Mouse (Mus musculus) urinary bladder, postnatal 25 days (tissue): ENCODE results near the gene Efna5.

Experiments used
- DNase-seq: peaks from one replicate; pipeline ENCODE4 v3.0.0; 2022; ENCODE audit warnings: low spot score

Gene Efna5

GRCm38 (mm10) chr17:62747381-62747780, 133.7 kb downstream of the Efna5 start:
- no peak for DNase-seq

GRCm38 (mm10) chr17:62746827-62747226, 134.3 kb downstream of the Efna5 start:
- no peak for DNase-seq

DNA sequence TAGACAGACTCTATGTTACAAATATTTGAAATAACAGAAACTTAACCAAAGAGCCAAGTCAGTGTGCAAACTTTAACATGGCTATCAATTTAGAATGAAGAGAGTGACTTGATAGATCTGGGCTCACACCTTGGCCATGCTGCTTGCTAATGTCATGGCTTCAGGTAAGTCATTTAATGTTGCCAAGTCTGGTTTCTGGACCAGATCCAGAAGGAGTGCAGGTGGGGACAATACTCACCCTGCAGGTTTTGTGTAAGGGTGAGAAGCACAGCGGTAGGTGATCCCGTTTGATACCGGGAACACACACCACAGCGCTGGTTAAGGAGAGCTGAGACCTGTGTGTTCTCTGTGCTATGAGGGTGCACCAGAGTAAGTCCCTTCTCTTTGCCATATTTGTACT, 135.8 kb downstream of the Efna5 start:
- DNase-seq = no peak

DNA sequence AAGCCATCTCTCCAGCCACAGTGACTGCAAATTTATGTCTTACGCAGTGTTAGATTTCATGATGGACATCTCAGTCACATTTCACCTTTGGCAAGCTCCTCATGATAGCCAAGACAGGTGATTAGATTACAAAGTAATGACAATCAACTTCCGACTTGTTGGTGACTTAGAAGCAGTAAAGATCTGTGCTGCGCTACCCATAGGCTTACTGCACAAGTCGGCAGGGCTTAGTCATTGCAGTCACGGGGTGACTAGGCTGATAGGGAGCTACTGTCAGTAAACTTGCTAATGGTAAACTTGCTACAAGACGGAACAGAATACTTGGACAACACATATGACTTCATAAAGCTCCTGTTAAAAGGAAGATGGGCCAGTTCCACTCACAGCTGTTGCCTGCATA, 136.9 kb downstream of the Efna5 start:
- DNase-seq = no peak

GRCm38 (mm10) chr17:62741702-62742101, 139.4 kb downstream of the Efna5 start:
- DNase-seq = no peak

DNA sequence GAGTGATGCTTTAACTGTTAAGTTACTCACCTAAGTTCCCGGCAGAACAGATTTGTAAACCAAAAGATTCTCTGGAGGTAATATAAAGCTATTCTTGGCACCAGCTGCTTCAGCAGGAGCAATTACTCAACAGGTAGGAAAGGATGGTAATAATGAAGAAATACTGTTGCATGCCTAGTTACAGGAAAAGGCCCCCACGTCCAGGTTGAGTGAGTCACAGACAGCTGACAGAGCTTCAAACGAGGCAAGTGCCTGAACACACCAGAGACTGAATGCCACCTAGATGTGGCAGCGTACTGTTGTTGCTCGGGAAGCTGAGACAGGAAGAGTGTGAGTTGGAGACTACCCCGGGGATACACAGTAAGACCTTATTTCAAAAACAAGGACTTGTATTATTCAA, 140.1 kb downstream of the Efna5 start:
- DNase-seq = no peak

DNA sequence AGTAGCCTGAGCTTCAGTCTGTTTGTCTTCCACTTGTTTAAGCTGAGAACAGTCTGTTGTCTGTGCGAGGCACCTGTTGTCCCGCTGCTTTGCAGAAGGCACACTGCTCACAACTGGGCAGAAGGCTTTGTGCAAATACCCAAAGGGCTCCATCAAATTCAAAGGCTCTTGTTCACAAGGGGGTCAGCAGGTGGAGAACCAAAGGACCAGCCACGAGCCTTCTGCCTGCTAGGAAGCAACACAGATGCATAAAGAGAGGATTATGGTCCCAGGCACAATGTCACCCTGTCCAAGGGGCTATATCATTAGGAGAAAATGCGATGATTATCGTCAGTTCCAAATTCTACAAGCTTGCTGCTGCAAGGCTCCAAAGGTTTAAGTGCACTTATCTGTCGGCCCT, 141.1 kb downstream of the Efna5 start:
- no peak for DNase-seq

GRCm38 (mm10) chr17:62737404-62737803, 143.7 kb downstream of the Efna5 start:
- DNase-seq = no peak

GRCm38 (mm10) chr17:62735943-62736342, 145.2 kb downstream of the Efna5 start:
- DNase-seq = no peak

- DNase-seq = no peak
Measured at GRCm38 (mm10) chr17:62734901-62735300, 146.2 kb downstream of the Efna5 start.

DNA sequence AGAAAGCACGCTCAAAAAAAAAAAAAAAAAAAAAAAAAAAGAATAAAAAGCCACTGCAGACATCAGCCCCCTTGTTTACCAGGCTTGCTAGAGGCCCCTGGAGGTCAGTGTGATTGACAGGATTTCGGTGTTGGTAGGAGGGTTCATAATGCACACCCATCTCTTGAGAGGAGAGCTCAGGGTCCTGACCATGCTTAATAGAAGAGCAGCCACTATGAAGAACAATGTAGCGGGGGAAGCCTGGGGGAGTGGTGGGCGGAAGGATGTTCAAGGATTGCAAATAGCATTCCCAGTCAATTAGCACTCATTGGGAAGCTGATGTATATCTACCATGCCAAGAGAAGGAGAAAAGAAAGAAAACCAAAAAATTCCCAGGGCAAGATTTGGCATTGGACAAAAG, 147.1 kb downstream of the Efna5 start:
- no peak for DNase-seq

- no peak for DNase-seq
Measured at GRCm38 (mm10) chr17:62729754-62730470, 151.2 kb downstream of the Efna5 start.

DNA sequence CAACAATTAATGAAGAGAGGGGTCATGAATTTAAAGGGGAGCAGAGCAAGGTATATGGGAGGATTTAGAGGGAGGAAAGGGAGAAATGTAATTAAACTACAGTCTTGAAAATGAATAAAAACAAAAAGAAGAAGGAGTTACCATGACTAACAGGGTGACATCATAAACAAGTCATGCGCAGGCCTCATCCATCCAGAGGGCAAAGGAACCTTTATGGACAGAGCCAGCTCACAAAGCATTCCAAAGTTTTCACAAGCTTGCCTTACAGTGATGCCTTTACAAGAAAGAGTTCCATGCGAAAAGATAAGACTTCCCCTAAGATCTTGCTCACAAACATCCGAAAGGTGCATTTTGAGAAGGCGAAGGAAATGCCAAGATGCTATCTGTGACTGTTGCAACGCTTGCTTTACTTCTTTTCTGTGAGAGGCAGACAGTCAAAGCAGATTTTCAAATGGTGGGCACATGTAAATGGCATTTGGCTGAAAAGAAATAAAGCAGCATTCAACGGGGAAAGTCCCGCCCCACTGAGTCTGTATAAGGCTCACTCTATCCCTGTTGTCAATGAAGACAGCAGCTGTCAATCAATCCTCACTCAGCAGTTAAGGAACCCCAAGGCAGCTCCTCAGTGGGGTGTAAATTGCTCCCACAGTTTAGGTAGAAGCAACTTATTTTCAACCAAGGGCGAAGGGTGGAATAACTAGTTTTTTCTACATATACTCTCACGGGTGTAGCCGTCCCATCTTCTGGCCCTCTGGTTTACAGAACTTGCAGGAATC, 152.8 kb downstream of the Efna5 start:
- DNase-seq = no peak

GRCm38 (mm10) chr17:62726102-62726501, 155.0 kb downstream of the Efna5 start:
- no peak for DNase-seq

DNA sequence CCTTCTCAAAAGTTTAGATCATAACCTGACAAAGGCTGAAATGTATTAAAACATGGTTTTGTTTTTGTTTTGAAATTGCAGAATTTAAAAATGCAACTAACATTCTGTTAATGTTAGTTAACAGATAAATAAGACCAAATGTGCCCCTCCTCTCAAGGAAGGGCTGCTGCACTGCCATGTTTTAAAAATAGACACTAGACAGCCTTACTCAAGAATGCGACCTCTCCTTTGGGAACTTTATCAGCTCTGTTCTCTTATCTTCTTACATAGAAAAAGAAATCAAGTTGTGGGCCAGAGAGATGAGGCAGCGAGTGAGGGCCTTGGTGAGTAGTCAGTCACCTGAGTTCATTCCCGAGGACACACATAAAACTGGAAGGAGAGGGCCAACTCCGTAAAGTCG, 158.2 kb downstream of the Efna5 start:
- DNase-seq = no peak

- no peak for DNase-seq
Measured at GRCm38 (mm10) chr17:62721595-62721994, 159.5 kb downstream of the Efna5 start.

DNA sequence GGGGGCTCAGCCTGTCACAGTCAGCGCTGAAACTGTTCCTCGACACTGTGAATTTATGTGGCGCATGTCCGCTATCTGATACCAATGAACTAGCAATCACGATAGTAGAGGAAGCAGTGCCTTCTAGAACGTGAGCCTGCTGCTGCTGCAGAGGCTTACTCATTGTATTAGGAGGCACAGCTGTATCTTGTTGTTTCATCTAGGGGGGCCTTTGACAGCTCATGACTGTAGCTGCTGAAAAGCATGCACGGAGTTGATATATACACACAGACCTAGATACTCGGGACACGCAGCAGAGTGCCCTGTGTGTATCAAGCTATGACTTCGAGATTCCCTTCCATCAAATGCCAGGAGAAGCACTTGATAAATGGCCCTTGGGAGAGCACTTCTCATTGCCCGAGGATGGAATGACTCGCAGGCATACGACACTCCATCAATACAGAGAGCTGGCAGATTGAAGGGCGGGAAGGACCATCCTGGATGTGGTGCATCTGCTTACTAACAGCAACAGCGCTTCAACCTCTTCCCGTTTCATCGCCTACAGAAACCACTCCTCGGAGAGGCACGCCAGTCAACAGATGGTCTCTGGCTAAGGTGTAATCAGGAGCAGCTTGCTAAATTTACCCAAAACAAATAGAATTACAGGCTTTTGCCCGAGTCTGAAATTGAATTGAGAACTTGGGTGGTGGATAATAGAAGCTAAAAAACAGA, 160.2 kb downstream of the Efna5 start:
- no peak for DNase-seq

DNA sequence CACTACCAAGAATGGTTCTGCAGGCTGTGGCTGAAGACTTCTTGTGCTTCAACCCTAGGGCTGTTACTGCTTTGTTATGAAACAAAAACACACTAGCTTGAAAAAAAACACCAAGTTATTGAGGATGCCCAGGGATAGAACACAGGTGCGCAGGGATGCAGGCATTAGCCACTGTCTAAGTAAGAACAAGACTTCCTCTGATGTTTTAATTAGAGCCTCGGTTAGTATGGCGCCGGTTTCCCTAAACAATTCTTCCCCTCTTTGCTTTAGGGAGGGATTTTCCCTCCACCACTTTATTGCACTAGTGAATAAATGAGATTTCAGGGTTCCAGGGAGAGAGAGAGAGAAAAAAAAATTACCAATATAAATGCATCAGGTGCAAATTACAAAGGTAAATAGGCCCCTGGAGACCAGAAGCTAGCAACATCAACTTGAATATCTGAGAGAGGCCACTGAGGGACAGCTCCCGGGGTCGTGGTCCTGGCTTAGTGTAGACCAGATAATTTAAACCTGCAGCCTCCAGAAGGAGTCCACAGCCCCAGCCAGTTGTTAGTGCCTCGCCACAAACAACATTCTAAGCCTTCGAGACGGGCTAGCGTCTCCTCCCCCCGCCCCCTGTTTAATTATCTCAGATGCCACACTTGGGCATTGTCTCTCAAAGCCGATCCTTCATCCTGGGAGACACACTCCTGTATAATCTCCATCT, 163.5 kb downstream of the Efna5 start:
- DNase-seq = no peak

DNA sequence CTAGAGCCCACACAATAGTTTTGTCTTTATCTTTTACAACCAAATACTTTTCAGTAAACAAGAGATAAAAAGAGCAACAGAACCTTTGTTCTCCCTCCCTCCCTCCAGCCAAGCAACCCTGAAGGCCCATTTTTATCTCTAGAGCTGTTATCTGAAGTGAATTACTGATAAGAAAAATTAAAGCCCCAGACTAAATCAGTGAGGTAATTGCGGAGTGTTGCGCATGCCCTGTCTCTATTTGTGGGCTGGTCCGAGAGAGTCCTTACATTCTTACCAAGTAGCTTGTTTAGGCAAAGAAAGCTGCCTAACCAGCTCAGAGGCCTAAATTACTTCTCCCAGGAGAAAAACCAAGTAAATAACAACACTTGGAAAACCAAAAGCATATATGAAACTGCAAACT, 167.7 kb downstream of the Efna5 start:
- DNase-seq = no peak

DNA sequence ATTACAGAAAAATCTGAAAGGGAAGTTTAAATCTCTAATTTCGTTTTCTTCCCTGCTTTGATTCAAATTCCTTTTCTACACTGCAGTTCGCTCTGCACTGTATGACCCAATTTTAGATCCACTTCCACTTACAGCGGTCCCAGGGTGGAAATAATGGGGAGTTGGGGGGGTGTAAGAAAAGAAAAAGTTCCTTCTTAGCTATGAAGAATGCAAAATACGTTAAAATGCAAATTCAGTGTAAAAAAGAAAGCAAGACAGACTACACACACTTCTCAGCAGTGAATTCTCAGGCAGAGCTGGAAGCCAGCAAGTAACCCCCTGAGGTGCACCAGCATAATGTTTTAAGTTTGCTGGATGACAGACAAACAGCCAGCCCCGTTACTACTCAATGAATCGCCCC, 174.7 kb downstream of the Efna5 start:
- DNase-seq = no peak

- DNase-seq = no peak
Measured at GRCm38 (mm10) chr17:62702020-62702814, 178.9 kb downstream of the Efna5 start.
